Mouse (Mus musculus) lung, embryonic 15.5 days (tissue): ENCODE data around the gene Prss56. TPM values are rescaled to one million over a fixed set of nuclear protein-coding genes. Genes with fewer than 3 reads are reported as not detected.
A peak's percentile ranks its signal among the peaks of the same experiment; 100 is the strongest.

Experiments
- ATAC-seq: fragments of 200-750 bp; cut with Nextera tagmentation; 2 replicates; pipeline ENCODE4 v1.8.0; 2017; ENCODE audit warnings: moderate number of reproducible peaks, borderline replicate concordance; ENCODE audit not compliant: low FRiP score, low TSS enrichment; ENCODE audit errors: extremely low read depth
- H3K27ac ChIP-seq: fragments of 300-500 bp; sonication (generic); 2 replicates; pipeline ENCODE4 v1.5.1; 2015; ENCODE audit warnings: moderate library complexity, mild to moderate bottlenecking, inconsistent platforms
- H3K27me3 ChIP-seq: fragments of 300-500 bp; sonication (generic); 2 replicates; pipeline ENCODE4 v1.6.1; 2015; ENCODE audit warnings: inconsistent platforms
- H3K36me3 ChIP-seq: fragments of 300-500 bp; sonication (generic); 2 replicates; pipeline ENCODE4 v1.6.1; 2015; ENCODE audit warnings: inconsistent platforms
- H3K4me1 ChIP-seq: fragments of 300-500 bp; sonication (generic); 2 replicates; pipeline ENCODE4 v1.6.1; 2015; ENCODE audit warnings: inconsistent platforms
- H3K4me2 ChIP-seq: fragments of 300-500 bp; sonication (generic); 2 replicates; pipeline ENCODE4 v1.6.1; 2015; ENCODE audit warnings: inconsistent platforms, mild to moderate bottlenecking, moderate library complexity
- H3K4me3 ChIP-seq: fragments of 300-500 bp; sonication (generic); 2 replicates; pipeline ENCODE4 v1.5.1; 2015; ENCODE audit warnings: mild to moderate bottlenecking, inconsistent platforms
- H3K9ac ChIP-seq: fragments of 300-500 bp; sonication (generic); 2 replicates; pipeline ENCODE4 v1.6.1; 2015; ENCODE audit warnings: inconsistent platforms
- H3K9me3 ChIP-seq: fragments of 300-500 bp; sonication (generic); 2 replicates; pipeline ENCODE4 v1.6.1; 2016; ENCODE audit warnings: inconsistent platforms
- WGBS: fragments of 180-500 bp; shearing (Covaris S2); methylation state at CpG from one replicate; pipeline ENCODE4 v1.1.7; 2015; 5-methylcytosine and 5-hydroxymethylcytosine counted together
- polyA plus RNA-seq: library from polyadenylated mRNA; unstranded; fragments of >200 nt; fragmentation: Nextera tagmentation; extraction: Ambion mirVana; gene quantifications from 2 replicates; pipeline ENCODE4 v1.2.1, GENCODE M21; 2015

The Prss56 gene
- polyA plus RNA-seq, 1 experiment from 2014 or later: not detected

- no peaks in the 10 kb centered on the region for H3K9me3 ChIP-seq
- H3K36me3 ChIP-seq: no peaks in the 10 kb centered on the region
- no peak overlapping the region for H3K27ac ChIP-seq
- H3K9ac ChIP-seq: no peak overlapping the region
- peaks cover 26% of the 10 kb centered on the region for H3K27me3 ChIP-seq
- 22% methylated on average over 17 of the region's 17 CpGs for WGBS
- H3K4me3 ChIP-seq: no peak overlapping the region
- H3K4me2 ChIP-seq: no peak overlapping the region
- ATAC-seq: no peak
- H3K4me1 ChIP-seq: peaks cover 12% of the 10 kb centered on the region; the same call in 1 of the 2 replicates
Observed at GRCm38 (mm10) chr1:87206339-87206738, 23.2 kb downstream of the Prss56 start.

GRCm38 (mm10) chr1:87211431-87211830 is 28.3 kb downstream of the Prss56 start:
- peaks cover 26% of the 10 kb centered on the region for H3K4me1 ChIP-seq
- no peak for ATAC-seq
- no peak overlapping the region for H3K9ac ChIP-seq
- H3K36me3 ChIP-seq: no peaks in the 10 kb centered on the region
- H3K27me3 ChIP-seq: peaks cover 16% of the 10 kb centered on the region
- WGBS: 74% methylated on average over 4 of the region's 4 CpGs
- H3K4me3 ChIP-seq: no peak overlapping the region
- no peak overlapping the region for H3K27ac ChIP-seq
- H3K4me2 ChIP-seq: no peak overlapping the region
- no peaks in the 10 kb centered on the region for H3K9me3 ChIP-seq

DNA sequence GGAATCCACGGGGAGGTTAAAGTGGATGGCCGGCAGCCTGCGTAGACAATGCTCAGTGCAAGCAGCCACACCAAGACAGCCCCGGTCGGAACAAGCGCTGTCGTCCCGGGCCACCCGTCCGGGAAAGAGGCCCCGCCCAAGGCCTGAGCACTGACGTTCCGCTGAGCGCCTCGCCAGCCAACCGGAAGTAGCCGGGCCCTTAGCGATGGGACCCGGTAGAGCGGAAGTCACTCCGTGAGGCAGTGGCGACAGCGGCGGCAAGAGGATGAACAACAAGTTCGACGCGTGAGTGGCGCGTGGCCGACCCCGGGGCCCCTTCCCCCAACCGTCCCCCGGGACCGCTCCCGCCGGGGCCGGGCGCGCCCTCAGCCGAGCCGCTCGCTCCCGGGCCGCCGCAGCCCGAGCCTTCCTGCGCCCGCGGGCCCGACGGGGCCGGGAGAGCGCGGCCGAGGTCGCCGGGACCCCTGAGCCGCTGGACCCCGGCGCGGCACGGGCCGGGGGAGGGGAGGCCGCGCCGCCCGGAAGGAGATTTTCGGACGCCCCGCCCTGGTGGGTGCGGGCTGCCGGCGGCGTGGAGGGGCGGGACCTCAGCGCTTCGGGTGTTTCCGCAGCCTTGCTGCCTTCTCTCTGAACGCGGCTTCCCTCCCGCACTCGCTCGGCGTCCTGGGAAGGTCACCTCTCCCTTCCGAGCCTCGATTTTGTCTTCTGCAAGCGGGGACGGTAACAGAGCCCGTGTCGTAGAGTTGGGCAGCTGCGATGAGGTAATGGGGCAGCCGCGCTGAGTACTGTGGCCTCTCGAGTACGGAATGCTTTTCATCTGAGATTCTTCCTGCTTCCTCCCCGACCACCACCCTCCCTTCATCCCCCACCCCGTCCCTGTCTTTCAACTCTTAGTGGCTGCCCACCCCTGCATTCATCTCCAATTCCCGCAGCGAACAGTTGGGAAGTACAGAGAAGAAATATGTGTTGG is 30.9 kb downstream of the Prss56 start, which contains the start of gene Eif4e2:
Gene Eif4e2 (plus strand): TSS at position 180 of the 970 bp plus-strand sequence.
- peak within 1 kb of the TSS; percentile 100 for H3K27ac ChIP-seq
- WGBS: under 1% methylated on average over 94 of the region's 99 CpGs
- H3K9ac ChIP-seq: peak within 1 kb of the TSS; percentile 97
- H3K4me3 ChIP-seq: peak within 1 kb of the TSS; percentile 98
- peak; percentile 96 for ATAC-seq
- peak within 1 kb of the TSS; percentile 67 for H3K4me2 ChIP-seq
- no peaks in the 10 kb centered on the region for H3K36me3 ChIP-seq
- no peaks in the 10 kb centered on the region for H3K27me3 ChIP-seq
- H3K4me1 ChIP-seq: peaks cover 28% of the 10 kb centered on the region
- no peaks in the 10 kb centered on the region for H3K9me3 ChIP-seq

DNA sequence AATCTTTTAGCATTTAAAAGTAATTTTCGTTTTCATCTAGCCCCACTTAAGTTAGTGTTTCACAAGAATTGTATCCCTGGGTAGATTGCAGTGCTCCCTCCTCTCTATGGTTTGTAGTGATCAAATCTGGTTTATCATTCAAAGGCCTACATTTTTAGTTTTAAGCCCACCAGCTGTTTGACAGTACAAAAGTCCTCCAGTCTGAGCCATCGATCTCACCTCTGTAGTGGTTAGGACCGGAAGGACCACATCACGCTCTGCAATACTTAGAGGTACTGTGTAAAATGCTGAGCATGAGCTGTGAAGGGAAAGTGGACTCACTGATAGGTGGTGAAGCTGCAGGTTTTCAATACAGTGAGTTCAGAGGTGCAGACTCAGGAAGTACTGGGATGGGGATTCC is 31.6 kb downstream of the Prss56 start:
- WGBS: 5% methylated on average over 4 of the region's 4 CpGs

DNA sequence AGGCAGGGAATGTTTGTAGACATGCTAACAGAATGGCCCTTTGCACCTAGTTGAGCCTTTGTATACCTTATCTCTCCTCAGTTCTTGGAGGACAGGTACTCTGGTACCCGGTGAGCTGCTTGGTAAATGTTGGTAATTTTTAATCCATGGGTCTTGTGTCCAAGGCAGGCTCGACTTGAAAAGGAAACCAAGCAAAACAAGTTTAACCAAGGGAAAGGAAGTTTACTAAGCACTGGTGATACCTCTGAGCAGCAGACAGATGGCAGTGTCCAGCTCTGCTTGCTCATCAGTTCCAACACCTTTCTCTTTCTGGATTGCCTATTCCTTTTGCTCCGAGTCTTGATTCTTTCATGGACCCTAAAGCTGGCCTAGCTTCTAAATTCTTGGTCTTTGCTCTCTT is 34.8 kb downstream of the Prss56 start:
- no peaks in the 10 kb centered on the region for H3K27me3 ChIP-seq
- 52% methylated on average over 3 of the region's 3 CpGs for WGBS
- no peak for ATAC-seq
- no peaks in the 10 kb centered on the region for H3K9me3 ChIP-seq
- no peak overlapping the region for H3K27ac ChIP-seq
- H3K4me1 ChIP-seq: peaks cover 26% of the 10 kb centered on the region
- peaks cover 36% of the 10 kb centered on the region for H3K36me3 ChIP-seq
- H3K9ac ChIP-seq: no peak overlapping the region
- no peak overlapping the region for H3K4me3 ChIP-seq
- no peak overlapping the region for H3K4me2 ChIP-seq

More for the DNA sequence above, 31.6 kb downstream of the Prss56 start:
- H3K9ac ChIP-seq: peak overlapping the region; percentile 97
- no peaks in the 10 kb centered on the region for H3K27me3 ChIP-seq
- peak overlapping the region; percentile 98 for H3K4me3 ChIP-seq
- peak overlapping the region; percentile 100 for H3K27ac ChIP-seq
- no peaks in the 10 kb centered on the region for H3K9me3 ChIP-seq
- ATAC-seq: no peak
- peaks cover 28% of the 10 kb centered on the region for H3K4me1 ChIP-seq
- H3K4me2 ChIP-seq: peak overlapping the region; percentile 67
- peaks cover 4% of the 10 kb centered on the region for H3K36me3 ChIP-seq

DNA sequence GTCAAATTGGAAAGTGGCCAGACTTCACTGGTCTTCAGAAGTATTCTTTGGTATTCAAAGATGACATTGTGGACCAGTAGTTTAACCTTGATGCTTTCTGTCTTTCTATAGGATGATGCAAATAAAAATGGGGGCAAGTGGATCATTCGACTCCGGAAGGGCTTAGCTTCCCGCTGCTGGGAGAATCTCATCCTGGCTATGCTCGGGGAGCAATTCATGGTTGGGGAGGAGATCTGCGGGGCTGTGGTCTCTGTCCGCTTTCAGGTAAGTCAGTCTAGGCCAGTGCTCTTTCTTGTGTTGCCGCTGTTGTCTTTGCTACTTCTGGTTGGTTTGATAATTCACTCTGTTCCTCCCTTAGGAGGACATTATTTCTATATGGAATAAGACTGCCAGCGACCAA is 42.6 kb downstream of the Prss56 start:
- no peak overlapping the region for H3K4me2 ChIP-seq
- no peaks in the 10 kb centered on the region for H3K9me3 ChIP-seq
- ATAC-seq: no peak
- H3K27me3 ChIP-seq: no peaks in the 10 kb centered on the region
- H3K27ac ChIP-seq: no peak overlapping the region
- 95% methylated on average over 8 of the region's 8 CpGs for WGBS
- H3K36me3 ChIP-seq: peaks cover 94% of the 10 kb centered on the region
- no peaks in the 10 kb centered on the region for H3K4me1 ChIP-seq
- H3K9ac ChIP-seq: no peak overlapping the region
- H3K4me3 ChIP-seq: no peak overlapping the region

- Histone ChIP-seq H3K4me1 (no peaks in the 10 kb centered on the region), H3K4me2 (no peak overlapping the region), H3K9me3 (no peaks in the 10 kb centered on the region), H3K9ac (no peak overlapping the region), H3K27ac (no peak overlapping the region), H3K4me3 (no peak overlapping the region), H3K36me3 (peaks cover 85% of the 10 kb centered on the region), H3K27me3 (no peaks in the 10 kb centered on the region)
- no peak for ATAC-seq
- 100% methylated on average over 1 of the region's 1 CpGs for WGBS
Observed at GRCm38 (mm10) chr1:87226409-87227159, 43.5 kb downstream of the Prss56 start.

DNA sequence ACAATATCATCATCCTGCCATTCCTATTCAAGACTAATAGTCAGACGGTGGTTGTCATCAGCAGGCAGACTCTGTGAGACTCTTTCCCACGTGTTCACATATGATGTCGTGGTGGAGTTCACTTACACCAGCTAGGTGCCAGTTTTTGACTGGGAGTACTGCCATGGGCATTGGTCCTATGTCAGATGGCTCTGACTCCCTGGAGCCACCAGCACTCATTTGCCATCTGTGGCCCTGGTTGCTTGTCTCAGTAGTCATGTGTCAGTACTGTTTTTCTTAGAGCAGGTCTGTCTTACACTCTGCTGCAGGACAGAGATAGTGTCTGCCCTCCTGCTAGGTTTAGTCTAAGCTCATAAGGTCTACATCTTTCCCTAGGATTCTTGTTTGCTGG is 44.0 kb downstream of the Prss56 start:
- H3K4me3 ChIP-seq: no peak overlapping the region
- H3K4me1 ChIP-seq: no peaks in the 10 kb centered on the region
- no peak overlapping the region for H3K9ac ChIP-seq
- no peak overlapping the region for H3K27ac ChIP-seq
- ATAC-seq: no peak
- H3K36me3 ChIP-seq: peaks cover 84% of the 10 kb centered on the region
- H3K27me3 ChIP-seq: no peaks in the 10 kb centered on the region
- no peak overlapping the region for H3K4me2 ChIP-seq
- 92% methylated on average over 3 of the region's 3 CpGs for WGBS
- no peaks in the 10 kb centered on the region for H3K9me3 ChIP-seq

DNA sequence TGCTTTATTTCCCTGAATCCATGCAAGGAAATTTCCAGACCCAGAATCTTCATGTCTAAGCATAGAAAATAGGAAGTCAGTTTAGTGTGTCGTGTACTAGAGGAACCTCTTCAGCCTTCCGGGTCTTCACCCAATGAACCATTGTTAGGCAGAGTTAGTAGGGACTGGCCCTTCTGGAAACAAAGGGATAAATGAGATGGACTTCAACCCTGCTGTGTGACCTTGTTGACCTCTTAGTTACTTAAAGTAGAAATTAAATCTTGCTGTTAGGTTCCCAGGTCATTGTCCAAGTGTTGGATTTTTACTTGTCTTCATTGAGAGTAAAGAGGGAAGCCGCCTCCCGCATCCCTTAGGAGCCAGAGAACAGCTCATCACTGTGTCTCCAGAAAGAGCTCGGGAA is 47.5 kb downstream of the Prss56 start:
- WGBS: 88% methylated on average over 5 of the region's 5 CpGs
- H3K4me1 ChIP-seq: no peaks in the 10 kb centered on the region
- peaks cover 63% of the 10 kb centered on the region for H3K36me3 ChIP-seq
- H3K4me2 ChIP-seq: no peak overlapping the region
- no peaks in the 10 kb centered on the region for H3K27me3 ChIP-seq
- no peak for ATAC-seq
- no peak overlapping the region for H3K27ac ChIP-seq
- H3K9ac ChIP-seq: no peak overlapping the region
- H3K4me3 ChIP-seq: no peak overlapping the region
- no peaks in the 10 kb centered on the region for H3K9me3 ChIP-seq

DNA sequence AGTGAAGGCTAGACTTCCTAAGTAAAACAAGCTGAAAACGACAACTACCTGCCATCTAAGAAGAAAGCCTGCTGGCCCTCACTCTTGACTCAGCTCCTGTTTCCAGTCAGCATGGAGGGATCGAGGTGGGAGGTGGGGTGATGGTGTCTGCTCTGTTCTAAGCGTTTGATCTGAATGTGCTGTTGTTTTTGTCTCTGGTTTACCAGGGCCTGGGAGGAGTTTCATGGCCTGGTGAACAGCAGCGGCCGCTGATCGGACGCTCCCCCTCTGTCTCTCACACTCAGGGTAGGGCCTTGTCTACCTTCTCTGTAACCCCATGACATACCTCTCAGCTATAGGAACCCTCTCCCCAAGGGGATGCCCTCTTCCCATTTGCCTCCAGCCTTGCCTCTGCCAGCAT is 49.1 kb downstream of the Prss56 start:
- no peaks in the 10 kb centered on the region for H3K27me3 ChIP-seq
- H3K27ac ChIP-seq: no peak overlapping the region
- no peak overlapping the region for H3K4me2 ChIP-seq
- H3K9me3 ChIP-seq: no peaks in the 10 kb centered on the region
- H3K36me3 ChIP-seq: peaks cover 49% of the 10 kb centered on the region
- 83% methylated on average over 7 of the region's 7 CpGs for WGBS
- H3K4me1 ChIP-seq: no peaks in the 10 kb centered on the region
- no peak overlapping the region for H3K9ac ChIP-seq
- no peak for ATAC-seq
- no peak overlapping the region for H3K4me3 ChIP-seq
